Mouse (Mus musculus): Measurements from ENCODE around the gene Snd1.

GRCm38 (mm10) chr6:28525589-28525988 lies 50.6 kb downstream of the Snd1 start:
- TF ChIP-seq CTCF (IDR thresholded peaks at IDR 0.05) (no peak), EP300 (IDR thresholded peaks at IDR 0.05) (no peak)

Data from lung, postnatal 0 days (tissue).